Mouse (Mus musculus): ENCODE results near the gene Zfyve9.
A peak's percentile ranks its signal among the peaks of the same experiment; 100 is the strongest.

GRCm38 (mm10) chr4:108619587-108620341 lies 160.8 kb downstream of the Zfyve9 start, which contains the start of gene Cc2d1b:
- TF ChIP-seq CTCF (IDR thresholded peaks at IDR 0.05; ENCODE audit: low read depth), result peak; percentile 26
- no peak for TF ChIP-seq EP300 (IDR thresholded peaks at IDR 0.05; ENCODE audit: low read depth)

All from liver, postnatal 0 days (tissue).